Mouse (Mus musculus) erythroblast, embryonic 14.5 days (primary cell): ENCODE data around the gene Churc1.

Source experiments
- GATA1 ChIP-seq: IDR thresholded peaks from 2 replicates; pipeline ENCODE4 v1.6.1; 2012; ENCODE audit warnings: low read length, inconsistent platforms, mixed read lengths
- TAL1 ChIP-seq: IDR thresholded peaks from 3 replicates; pipeline ENCODE4 v1.6.1; 2012; ENCODE audit warnings: low read length, inconsistent platforms, mixed read lengths

GRCm38 (mm10) chr12:76796938-76797539 lies 31.7 kb downstream of the Churc1 start:
- no peak for TF ChIP-seq TAL1
- no peak for TF ChIP-seq GATA1
